Mouse (Mus musculus) E14TG2a.4 (cell line): ENCODE data around the gene Frmd5.

Experiments used
- CTCF ChIP-seq: conservative IDR thresholded peaks from 2 replicates; pipeline ENCODE4 v1.5.1; 2014; ENCODE audit warnings: low read length
- NANOG ChIP-seq: IDR thresholded peaks from 2 replicates; pipeline ENCODE4 v1.6.1; 2014; ENCODE audit warnings: borderline replicate concordance, low read length, mixed read lengths

- TF ChIP-seq CTCF: no peak
- no peak for TF ChIP-seq NANOG
Measured at GRCm38 (mm10) chr2:121507951-121508330, 298.9 kb downstream of the Frmd5 start.
